Mouse (Mus musculus) embryo, embryonic 11.5 days (tissue): ENCODE data around the gene Spaar.

Experiments
- DNase-seq: peaks from one replicate; pipeline ENCODE4 v3.0.0-alpha.2; 2012; ENCODE audit warnings: low read depth, low spot score

The Spaar gene

GRCm38 (mm10) chr4:43798936-43799335 lies 69.1 kb downstream of the Spaar start:
- no peak for DNase-seq
